Mouse (Mus musculus) lung, embryonic 14.5 days (tissue): ENCODE data around the gene Thsd1. TPM values are rescaled to one million over a fixed set of nuclear protein-coding genes. Genes with fewer than 3 reads are reported as not detected.
A peak's percentile ranks its signal among the peaks of the same experiment; 100 is the strongest.
"Not testable (repeated sequence)": the region's sequence is repeated elsewhere in the genome, so short reads cannot be mapped to it uniquely, and the experiment has no call there.

Experiments used
- ATAC-seq: fragments of 200-750 bp; cut with Nextera tagmentation; 2 replicates; pipeline ENCODE4 v1.8.0; 2017; ENCODE audit warnings: mild to moderate bottlenecking, moderate TSS enrichment, moderate library complexity; ENCODE audit not compliant: insufficient read depth
- DNase-seq: peaks from one replicate; pipeline ENCODE4 v3.0.0-alpha.2; 2015
- H3K27ac ChIP-seq: fragments of 300-500 bp; sonication (generic); 2 replicates; pipeline ENCODE4 v1.5.1; 2014; ENCODE audit warnings: low read depth, mild to moderate bottlenecking, moderate library complexity
- H3K27me3 ChIP-seq: fragments of 300-500 bp; sonication (generic); 2 replicates; pipeline ENCODE4 v1.6.1; 2014; ENCODE audit warnings: low read length, control low read depth; ENCODE audit not compliant: insufficient read depth
- H3K36me3 ChIP-seq: fragments of 300-500 bp; sonication (generic); 2 replicates; pipeline ENCODE4 v1.6.1; 2014; ENCODE audit warnings: control low read depth; ENCODE audit not compliant: insufficient read depth
- H3K4me1 ChIP-seq: fragments of 300-500 bp; sonication (generic); 2 replicates; pipeline ENCODE4 v1.6.1; 2014; ENCODE audit warnings: antibody characterized with exemption, control low read depth; ENCODE audit not compliant: insufficient read depth
- H3K4me2 ChIP-seq: fragments of 300-500 bp; sonication (generic); 2 replicates; pipeline ENCODE4 v1.6.1; 2014; ENCODE audit warnings: mild to moderate bottlenecking
- H3K4me3 ChIP-seq: fragments of 300-500 bp; sonication (generic); 2 replicates; pipeline ENCODE4 v1.5.1; 2014; ENCODE audit warnings: low read depth, low read length
- H3K9ac ChIP-seq: fragments of 300-500 bp; sonication (generic); 2 replicates; pipeline ENCODE4 v1.6.1; 2014
- H3K9me3 ChIP-seq: fragments of 300-500 bp; sonication (generic); 2 replicates; pipeline ENCODE4 v1.6.1; 2016; ENCODE audit warnings: low read depth, low read length, control low read depth
- CTCF ChIP-seq: IDR thresholded peaks from 2 replicates; pipeline ENCODE4 v1.5.1; 2016; ENCODE audit warnings: antibody characterized with exemption, low read depth
- WGBS: fragments of 180-500 bp; shearing (Covaris S2); extraction: QIAGEN DNeasy Blood & Tissue Kit; methylation state at CpG from one replicate; pipeline ENCODE4 v1.1.7; 2014; 5-methylcytosine and 5-hydroxymethylcytosine counted together
- polyA plus RNA-seq: library from polyadenylated mRNA; unstranded; fragments of >200 nt; fragmentation: Nextera tagmentation; extraction: Ambion mirVana; gene quantifications from 2 replicates; pipeline ENCODE4 v1.2.1, GENCODE M21; 2014

Gene Thsd1
- polyA plus RNA-seq, 1 experiment from 2014 or later, result 33.6 TPM

DNA sequence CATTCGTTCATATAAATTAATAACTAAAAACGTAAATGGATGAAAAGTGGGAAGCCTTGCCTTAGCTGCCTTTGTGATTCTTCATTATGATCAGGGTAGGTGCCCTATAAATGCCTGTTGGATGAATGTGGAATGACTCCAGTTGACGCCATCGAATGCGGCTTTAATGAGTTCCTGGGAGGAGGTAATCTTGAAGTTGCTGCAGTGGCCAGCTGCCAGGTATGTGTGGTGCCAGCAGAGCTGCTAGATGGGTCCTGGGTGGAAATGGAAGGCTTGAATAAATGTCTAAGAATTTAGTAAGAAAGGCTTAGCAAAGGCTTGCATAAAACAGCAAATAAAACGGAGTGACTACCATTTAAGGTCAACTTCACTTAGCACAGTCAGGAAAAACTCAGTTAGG, 37.7 kb downstream of the Thsd1 start:
- 74% methylated on average over 6 of the region's 6 CpGs for WGBS

DNA sequence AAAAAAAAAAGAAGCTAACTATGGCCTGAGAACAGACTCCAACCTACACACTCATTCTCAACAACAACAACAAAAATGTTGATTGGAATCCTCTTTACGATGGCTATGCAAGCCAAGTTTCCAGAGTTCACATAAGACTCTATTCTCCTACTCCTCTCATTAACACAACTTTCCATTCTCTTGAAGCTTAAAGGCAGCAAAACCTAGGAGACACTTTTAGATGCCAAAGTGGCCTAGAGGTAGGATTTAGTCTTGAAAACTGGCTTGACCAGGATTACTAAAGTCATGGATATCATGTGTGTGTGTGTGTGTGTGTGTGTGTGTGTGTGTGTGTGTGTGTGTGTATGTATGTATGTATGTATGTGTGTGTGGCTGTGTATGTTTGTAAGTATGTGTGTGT, 38.1 kb downstream of the Thsd1 start:
- DNase-seq (no peak), ATAC-seq (no peak)
- H3K27me3 ChIP-seq, result no peaks in the 10 kb centered on the region
- no peaks in the 10 kb centered on the region for H3K36me3 ChIP-seq
- H3K4me3 ChIP-seq, result no peak overlapping the region
- TF ChIP-seq CTCF, result no peak
- H3K4me1 ChIP-seq, result no peaks in the 10 kb centered on the region
- 91% methylated on average over 1 of the region's 1 CpGs for WGBS
- no peaks in the 10 kb centered on the region for H3K9me3 ChIP-seq
- H3K27ac ChIP-seq, result no peak overlapping the region
- H3K4me2 ChIP-seq, result no peak overlapping the region
- no peak overlapping the region for H3K9ac ChIP-seq

More for the DNA sequence above, 37.7 kb downstream of the Thsd1 start:
- Histone ChIP-seq H3K4me1 (no peaks in the 10 kb centered on the region), H3K9me3 (no peaks in the 10 kb centered on the region), H3K4me3 (no peak overlapping the region), H3K27ac (no peak overlapping the region), H3K27me3 (no peaks in the 10 kb centered on the region), H3K9ac (no peak overlapping the region), H3K36me3 (no peaks in the 10 kb centered on the region), H3K4me2 (no peak overlapping the region)
- no peak for DNase-seq
- TF ChIP-seq CTCF, result no peak
- ATAC-seq, result no peak

DNA sequence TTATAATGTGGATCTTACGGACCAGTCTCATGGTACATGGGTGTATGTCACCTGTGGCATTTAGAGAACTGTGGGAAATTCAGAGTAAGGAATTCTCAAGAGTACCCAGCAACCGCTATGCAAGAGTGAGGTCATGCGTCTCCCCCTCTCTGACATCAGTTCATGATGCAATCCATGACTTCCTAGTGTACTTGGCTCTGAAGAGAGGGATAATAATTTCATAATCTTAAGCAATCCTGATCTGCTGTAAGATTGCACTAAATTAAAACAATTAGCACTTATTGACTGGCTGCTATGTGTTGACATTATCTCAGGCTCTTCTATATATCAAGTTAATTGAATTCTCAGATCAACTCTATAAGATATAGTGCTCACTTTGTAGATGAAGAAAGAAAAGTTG, 39.7 kb downstream of the Thsd1 start:
- no peak for DNase-seq
- H3K9ac ChIP-seq, result no peak overlapping the region
- whole genome bisulfite sequencing, result 86% methylated on average over 3 of the region's 3 CpGs

DNA sequence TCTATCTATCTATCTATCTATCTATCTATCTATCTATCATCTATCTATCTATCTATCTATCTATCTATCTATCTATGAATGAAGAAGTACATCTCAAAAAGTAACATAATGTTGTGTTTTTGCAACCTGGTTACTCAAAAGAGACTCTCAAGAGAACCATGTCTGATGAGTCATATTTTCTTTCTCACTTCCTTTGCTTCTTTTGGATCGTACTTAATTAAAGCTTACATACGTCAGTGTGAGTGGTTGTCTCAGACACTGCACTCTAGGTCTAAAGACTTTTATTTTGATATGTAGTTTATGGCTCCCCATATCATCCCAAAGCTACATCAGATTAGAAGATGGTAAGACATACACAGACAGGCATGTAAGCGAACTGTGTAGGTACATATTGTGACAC, 46.0 kb downstream of the Thsd1 start:
- H3K4me2 ChIP-seq, result no peak overlapping the region

More for the DNA sequence above, 39.7 kb downstream of the Thsd1 start:
- Histone ChIP-seq H3K4me3 (no peak overlapping the region), H3K9me3 (no peaks in the 10 kb centered on the region), H3K36me3 (no peaks in the 10 kb centered on the region), H3K27me3 (no peaks in the 10 kb centered on the region), H3K4me2 (no peak overlapping the region), H3K27ac (no peak overlapping the region), H3K4me1 (no peaks in the 10 kb centered on the region)
- ATAC-seq, result no peak
- TF ChIP-seq CTCF, result no peak

DNA sequence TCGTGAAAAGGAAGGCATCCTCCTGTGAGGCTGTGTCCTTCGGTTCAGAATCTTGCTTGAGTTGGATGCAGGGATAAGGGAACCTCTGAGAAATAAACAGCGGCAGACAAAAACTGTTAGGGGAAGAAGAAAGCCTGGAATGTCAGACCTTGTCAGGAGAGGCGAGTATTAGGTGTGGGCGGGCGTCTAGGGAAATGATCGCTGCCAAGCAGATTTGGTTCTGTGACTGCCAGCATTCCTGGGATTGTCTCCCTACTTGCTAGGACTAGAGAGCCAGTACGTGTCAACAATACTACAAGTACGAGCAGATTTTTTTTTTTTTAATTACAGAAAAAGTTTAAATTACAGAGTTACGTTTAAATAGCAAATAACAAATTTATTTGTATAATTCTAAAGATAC, 47.5 kb downstream of the Thsd1 start:
- Histone ChIP-seq H3K4me2 (no peak overlapping the region), H3K4me3 (no peak overlapping the region), H3K4me1 (no peaks in the 10 kb centered on the region), H3K9ac (no peak overlapping the region), H3K9me3 (no peaks in the 10 kb centered on the region), H3K27me3 (no peaks in the 10 kb centered on the region), H3K36me3 (no peaks in the 10 kb centered on the region), H3K27ac (no peak overlapping the region)
- ATAC-seq (no peak), DNase-seq (peak; percentile 23)
- TF ChIP-seq CTCF, result no peak
- WGBS, result 43% methylated on average over 10 of the region's 10 CpGs

More for the DNA sequence above, 46.0 kb downstream of the Thsd1 start:
- Histone ChIP-seq H3K36me3 (no peaks in the 10 kb centered on the region), H3K27ac (no peak overlapping the region), H3K9ac (no peak overlapping the region), H3K9me3 (no peaks in the 10 kb centered on the region), H3K4me1 (no peaks in the 10 kb centered on the region), H3K27me3 (no peaks in the 10 kb centered on the region), H3K4me3 (no peak overlapping the region)
- no peak for TF ChIP-seq CTCF
- ATAC-seq (no peak), DNase-seq (no peak)
- 71% methylated on average over 3 of the region's 3 CpGs for WGBS

DNA sequence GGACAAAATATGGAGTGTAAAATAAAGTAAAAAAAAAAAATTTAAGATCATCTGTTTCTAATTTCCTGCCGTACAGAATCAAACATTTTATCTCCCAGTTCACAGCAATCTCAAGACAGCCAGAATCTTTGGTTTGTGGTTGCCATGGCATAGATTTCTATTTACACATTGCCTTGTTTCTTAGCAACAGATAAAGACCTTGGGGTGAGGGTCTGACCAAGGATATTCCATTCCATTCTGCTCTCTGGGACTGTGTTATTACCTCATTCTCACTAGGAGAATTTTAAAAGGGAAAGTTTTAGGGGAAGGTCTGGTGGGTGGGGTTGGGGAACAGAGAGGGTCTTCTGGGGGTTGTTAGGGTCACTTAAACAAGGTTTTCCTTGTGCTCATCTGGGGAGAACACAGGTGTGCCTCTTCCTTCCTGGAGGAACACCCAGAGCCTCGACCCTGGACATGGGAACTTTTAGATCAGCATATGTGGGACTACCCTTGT, 55.9 kb downstream of the Thsd1 start, which contains the start of gene Tpte:
Tpte (plus strand) TSS at position 443 of the 493 bp plus-strand sequence.
- Histone ChIP-seq H3K4me2 (no peak within 1 kb of the TSS), H3K4me1 (no peaks in the 10 kb centered on the region), H3K36me3 (no peaks in the 10 kb centered on the region), H3K9me3 (no peaks in the 10 kb centered on the region), H3K4me3 (no peak within 1 kb of the TSS), H3K27me3 (no peaks in the 10 kb centered on the region), H3K9ac (no peak within 1 kb of the TSS), H3K27ac (no peak within 1 kb of the TSS)
- TF ChIP-seq CTCF, result no peak
- 40% methylated on average over 2 of the region's 2 CpGs for WGBS
- DNase-seq (no peak), ATAC-seq (no peak)

DNA sequence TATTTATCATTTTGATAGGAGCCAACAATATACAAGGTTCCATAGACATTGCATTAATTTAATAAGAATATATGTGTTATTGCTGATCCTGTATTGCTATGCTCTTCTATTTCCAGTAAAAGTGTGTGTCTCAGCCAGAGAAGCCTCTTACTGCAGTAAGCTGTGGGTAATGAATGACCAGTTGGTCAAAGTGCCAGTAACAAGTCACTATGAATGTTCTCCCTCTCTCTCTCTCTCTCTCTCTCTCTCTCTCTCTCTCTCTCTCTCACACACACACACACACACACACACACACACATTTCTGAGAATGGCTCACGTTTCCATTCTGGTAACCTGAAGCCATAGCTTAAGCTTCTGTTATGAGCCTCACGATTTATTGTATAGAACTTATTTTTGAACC, 75.2 kb downstream of the Thsd1 start:
- H3K27ac ChIP-seq, result no peak overlapping the region
- no peak for TF ChIP-seq CTCF
- no peaks in the 10 kb centered on the region for H3K27me3 ChIP-seq
- no peaks in the 10 kb centered on the region for H3K9me3 ChIP-seq
- ATAC-seq (no peak), DNase-seq (no peak)
- H3K4me1 ChIP-seq, result no peaks in the 10 kb centered on the region
- H3K36me3 ChIP-seq, result no peaks in the 10 kb centered on the region
- H3K9ac ChIP-seq, result no peak overlapping the region
- 34% methylated on average over 2 of the region's 2 CpGs for WGBS
- H3K4me2 ChIP-seq, result no peak overlapping the region
- no peak overlapping the region for H3K4me3 ChIP-seq

DNA sequence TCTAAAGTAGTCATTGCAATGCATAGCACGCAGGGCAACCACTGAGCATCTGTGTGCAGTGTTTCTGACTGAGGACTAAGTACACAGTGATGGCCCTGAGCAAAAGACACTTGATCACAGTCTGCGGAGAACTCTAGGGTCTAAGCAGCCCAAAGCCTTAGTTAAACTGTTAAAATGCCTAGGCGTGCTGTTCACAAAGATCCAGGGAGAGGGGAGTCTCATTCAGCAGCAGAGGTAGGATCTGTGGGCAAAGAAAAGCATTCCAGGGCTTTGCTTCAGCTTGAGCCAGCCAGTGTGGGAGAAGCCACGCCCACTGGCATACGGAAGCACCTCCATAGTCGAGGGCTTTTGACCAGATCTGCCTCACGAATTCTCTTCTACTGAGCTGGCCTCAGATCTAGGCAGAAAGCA, 75.8 kb downstream of the Thsd1 start:
- WGBS, result 17% methylated on average over 7 of the region's 7 CpGs
- Histone ChIP-seq H3K4me3 (no peak overlapping the region), H3K27me3 (no peaks in the 10 kb centered on the region), H3K4me1 (no peaks in the 10 kb centered on the region), H3K27ac (no peak overlapping the region), H3K36me3 (no peaks in the 10 kb centered on the region), H3K9me3 (no peaks in the 10 kb centered on the region), H3K9ac (no peak overlapping the region), H3K4me2 (peak overlapping the region; percentile 45; the same call in 1 of the 2 replicates)
- no peak for TF ChIP-seq CTCF
- DNase-seq (peak; percentile 57), ATAC-seq (peak; percentile 68)

DNA sequence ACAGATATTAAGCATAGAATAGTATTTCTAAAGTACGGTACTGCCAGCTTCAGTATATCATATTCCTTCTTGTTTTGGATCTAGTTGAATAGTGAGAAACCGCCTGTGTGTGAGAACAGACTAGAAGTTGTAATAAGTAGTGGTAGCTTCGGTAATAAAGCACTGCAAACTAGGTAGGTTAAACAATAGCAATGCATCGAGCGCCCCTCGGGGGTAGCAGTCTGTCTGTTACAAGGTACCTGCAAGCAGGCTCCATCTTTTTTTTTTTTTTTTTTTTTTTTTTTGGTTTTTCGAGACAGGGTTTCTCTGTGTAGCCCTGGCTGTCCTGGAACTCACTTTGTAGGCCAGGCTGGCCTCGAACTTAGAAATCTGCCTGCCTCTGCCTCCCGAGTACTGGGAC, 76.9 kb downstream of the Thsd1 start:
- not testable (repeated sequence) for DNase-seq, H3K9ac ChIP-seq, H3K4me1 ChIP-seq, H3K27ac ChIP-seq, H3K4me2 ChIP-seq, H3K9me3 ChIP-seq, H3K27me3 ChIP-seq, H3K36me3 ChIP-seq, H3K4me3 ChIP-seq, ATAC-seq
- WGBS, result 88% methylated on average over 8 of the region's 9 CpGs
